Mouse (Mus musculus) liver, adult 10 weeks (tissue): ENCODE results near the gene Pglyrp3. TPM values are rescaled to one million over a fixed set of nuclear protein-coding genes. Genes with fewer than 3 reads are reported as not detected.

ENCODE experiments used
- polyA plus RNA-seq: library from polyadenylated mRNA; stranded (reverse); fragments of 350-450 nt; fragmentation: Illumina TruSeq; extraction: RNeasy Lipid Tissue Mini Kit (QIAGEN cat#74804); gene quantifications from one replicate; pipeline ENCODE4 v1.2.3, GENCODE M21; 2014; ENCODE audit warnings: low read depth, low replicate concordance

The Pglyrp3 gene
- not detected for polyA plus RNA-seq

DNA sequence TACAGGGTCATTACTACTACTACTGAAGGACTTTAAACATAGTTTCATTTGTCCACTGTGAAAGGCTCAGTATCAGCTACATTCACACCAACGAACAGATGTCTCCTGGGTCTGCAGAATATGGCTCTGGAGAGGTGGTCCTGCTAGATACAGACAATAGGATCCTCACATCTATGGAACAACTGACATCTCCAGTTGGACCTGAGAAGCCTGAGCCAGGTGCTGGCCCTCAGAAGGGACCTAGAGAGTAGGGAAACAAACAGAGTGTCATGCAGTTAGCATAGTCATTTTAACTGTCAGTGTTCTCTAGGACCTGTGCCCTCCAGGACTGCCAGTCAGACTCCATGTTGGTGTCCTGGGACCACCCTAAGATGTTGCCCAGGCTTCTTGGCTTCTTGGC is at the start of gene Pglyrp3:
Gene Pglyrp3, plus strand, starts transcription at position 301 of the 400 bp plus-strand sequence.

Other genes with a start within 250 kb of the Pglyrp3 start
- gene Lor, start 68.6 kb downstream of the Pglyrp3 start, polyA plus RNA-seq, result 0.21 TPM
- not detected for gene Prr9, start 109.4 kb downstream of the Pglyrp3 start, polyA plus RNA-seq
- not detected for gene Lelp1, start 128.2 kb downstream of the Pglyrp3 start, polyA plus RNA-seq
- gene Sprr2a1, start 201.2 kb downstream of the Pglyrp3 start, polyA plus RNA-seq, result not detected
- gene Sprr2a2, start 201.3 kb downstream of the Pglyrp3 start, polyA plus RNA-seq, result not detected